Mouse (Mus musculus): Measurements from ENCODE around the gene Fkbp10.

DNA sequence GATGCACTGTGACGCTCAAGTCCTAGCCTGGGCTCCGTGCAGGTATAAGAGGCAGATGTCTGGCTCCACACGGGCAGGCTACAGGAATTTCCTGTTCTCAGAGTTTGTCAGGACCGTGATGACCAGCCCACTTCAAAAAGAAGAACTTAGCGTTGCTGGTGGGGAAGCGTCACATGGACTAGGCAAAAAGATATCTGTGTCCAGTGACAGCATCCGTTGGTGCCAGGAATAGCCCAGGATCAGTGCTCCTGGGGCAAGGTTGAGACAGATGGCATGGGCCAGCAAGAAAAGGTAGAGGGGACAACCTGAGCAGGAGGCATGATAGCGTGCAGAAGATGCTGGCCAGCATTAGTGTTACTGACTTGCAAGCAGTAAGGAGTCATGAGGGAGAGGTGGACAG is 45.7 kb upstream of the Fkbp10 start:
- no peak for TF ChIP-seq CTCF (IDR thresholded peaks at IDR 0.05; ENCODE audit: low read depth)
- TF ChIP-seq EP300 (optimal IDR thresholded peaks at IDR 0.05), result no peak

Measured in stomach, postnatal 0 days (tissue).